Mouse (Mus musculus) urinary bladder, postnatal 4 days (tissue): ENCODE measurements at regions not wholly inside any gene's neighbourhood (a gene's known extent, or its start where the extent isn't known, plus 50 kb on each side); places are given as distances from the start of the nearest gene placed in this dataset.

ENCODE experiments used
- DNase-seq, 2 experiments: peaks; one replicate each; pipeline ENCODE4 v3.0.0; 2021 to 2022; ENCODE audit warnings: low spot score in 2 of 2

DNA sequence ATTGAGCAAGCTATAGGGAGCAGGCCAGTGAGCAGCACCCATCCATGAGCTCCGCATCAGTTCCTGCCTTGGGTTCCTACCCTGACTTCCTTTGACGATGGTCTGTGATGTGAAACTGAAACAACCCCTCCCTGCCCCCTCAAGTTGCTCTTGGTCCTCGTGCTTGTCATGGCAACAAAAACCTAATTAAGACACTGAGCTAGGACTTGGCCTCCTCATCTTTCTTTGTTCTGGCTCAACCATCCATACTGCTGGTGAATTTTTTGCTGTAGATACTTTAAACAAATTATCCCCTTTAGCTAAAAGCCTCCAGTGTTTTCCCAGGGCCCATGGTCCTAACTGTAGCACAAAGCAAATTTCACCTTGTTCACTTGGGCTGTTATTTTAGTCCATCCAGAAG, 129.9 kb upstream of the Peli2 start:
- DNase-seq: no peak

DNA sequence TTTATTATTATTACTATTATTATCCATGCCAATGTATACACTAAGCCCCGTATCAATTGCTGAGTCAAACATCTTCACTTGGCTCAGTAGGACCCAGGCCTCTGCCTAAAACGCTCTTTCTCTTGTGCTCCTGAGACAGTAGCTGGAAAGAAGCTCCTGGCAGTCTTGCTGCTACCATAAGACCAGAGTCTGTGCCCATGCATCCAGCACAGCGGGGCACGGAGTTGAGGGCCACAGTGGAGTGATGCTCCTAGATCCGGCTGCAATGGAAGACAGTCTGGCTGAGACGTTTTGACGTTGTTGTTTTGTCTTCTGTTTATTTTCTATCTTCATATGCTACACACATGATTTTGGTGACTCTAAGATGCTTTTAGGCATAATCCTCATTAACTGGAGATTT, 129.1 kb upstream of the Peli2 start:
- DNase-seq: no peak

DNA sequence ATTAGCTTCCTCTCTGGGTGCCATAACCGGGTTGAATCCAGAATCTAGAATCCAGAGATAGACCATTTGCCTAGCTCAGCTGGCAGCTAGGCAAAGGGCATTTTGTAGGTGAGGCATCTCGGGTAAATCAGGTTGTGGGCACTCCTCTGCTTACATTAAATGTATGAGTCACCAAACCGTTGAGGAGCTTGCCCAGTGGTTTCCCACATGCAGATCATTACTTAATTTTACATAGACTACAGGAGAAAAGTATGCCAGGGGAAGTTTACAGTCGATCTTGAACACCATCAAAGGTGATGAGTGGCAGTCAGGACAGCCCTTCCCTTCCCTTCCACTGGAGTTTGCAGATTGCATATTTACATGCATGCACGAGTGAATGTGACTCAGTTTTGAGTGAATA, 128.5 kb upstream of the Peli2 start:
- DNase-seq: no peak

DNA sequence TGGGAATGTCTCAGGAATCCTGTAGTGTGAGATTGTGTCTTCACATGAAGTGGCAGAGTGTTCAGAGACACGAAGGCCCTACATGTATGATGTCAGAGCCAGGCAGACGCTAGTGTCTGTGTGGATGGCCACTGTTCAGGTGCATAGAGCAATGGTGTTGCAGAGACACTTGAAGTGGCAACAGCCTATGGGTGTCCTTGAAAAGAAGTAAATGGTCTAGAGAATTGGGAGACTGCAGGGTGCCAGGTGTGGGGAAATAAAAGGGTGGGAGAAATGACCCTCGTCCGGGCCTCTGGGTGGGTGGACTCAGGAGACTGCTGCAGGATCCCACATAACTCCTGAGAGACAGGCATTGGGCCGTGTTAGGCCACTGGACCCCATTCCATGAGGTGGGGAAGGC, 127.8 kb upstream of the Peli2 start:
- peak in 1 of 2 experiments; percentile 52 for DNase-seq

DNA sequence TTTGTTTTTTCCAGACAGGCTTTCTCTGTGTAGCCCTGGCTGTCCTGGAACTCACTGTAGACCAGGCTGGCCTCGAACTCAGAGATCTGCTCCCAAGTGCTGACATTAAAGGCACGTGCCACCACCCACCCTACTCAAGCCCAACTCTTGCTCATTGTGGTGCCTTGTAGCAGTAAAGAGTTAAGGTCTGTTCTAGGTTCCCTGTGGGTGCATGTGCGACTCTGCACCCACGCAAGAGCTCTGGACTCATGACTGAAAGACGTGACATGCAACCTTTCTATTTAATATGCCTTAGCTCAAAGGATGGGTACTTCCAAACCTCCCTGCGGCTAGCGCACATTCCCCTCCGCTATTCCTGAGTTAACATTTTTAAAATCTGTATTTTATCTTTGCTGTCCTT, 121.7 kb upstream of the Peli2 start:
- DNase-seq: no peak

DNA sequence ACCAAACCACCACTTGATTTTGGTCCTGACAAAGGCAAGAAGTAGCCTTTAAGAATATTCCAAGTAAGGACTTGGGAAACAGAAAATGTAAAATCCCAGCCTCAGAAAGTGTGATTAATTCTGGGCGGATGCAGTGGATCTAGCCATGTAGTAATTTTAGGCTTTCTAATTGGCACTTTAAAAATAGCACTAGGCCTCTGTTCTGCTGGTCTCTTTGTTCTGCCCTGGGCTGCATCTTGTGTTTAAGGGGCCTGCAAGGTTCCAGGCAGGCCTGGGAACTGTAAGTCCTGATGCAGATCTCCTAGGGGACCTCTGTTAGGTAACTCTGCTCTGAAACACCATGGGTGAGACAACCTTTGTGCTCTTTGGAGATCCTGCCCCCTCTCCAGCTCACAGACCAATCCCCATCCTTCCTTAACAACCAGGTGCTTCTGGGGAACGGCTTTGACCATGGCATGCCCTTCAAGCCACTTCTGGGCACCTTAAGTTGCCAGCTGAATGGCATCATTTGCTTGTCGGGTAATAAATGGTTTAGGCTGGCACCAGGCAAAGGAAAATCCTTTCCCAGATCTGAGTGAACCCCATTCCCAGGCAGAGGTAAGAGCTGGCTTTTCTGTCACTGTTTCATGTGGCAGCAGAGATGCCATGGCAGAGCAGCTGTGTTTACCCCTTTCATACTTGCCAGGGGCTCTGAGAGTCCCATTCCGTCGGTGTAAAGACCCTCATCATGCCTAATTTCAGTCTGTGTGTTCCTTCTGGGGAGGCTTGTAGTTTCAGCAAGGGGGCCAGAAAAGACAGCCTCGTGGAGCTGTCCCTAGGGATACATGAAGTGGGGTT, 115.3 kb upstream of the Peli2 start:
- no peak for DNase-seq

DNA sequence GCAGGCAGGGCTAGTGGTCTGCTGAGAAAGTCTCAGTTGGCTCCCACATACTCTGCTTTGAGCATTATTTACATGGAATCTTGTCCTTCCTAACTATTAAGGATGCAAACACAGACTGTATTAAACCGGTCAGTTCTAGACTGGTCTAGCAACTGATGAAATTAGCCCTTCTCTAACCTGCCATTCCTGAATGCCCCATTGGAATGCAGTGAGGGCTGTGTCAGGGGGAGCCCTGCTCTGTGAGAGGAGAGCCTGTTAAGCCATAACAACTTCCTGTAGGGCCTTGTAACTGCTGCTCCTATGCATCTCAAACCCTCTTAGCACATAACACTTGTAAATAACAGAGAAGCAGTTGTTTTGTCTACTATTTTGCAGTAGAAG, 114.7 kb upstream of the Peli2 start:
- DNase-seq: no peak

DNA sequence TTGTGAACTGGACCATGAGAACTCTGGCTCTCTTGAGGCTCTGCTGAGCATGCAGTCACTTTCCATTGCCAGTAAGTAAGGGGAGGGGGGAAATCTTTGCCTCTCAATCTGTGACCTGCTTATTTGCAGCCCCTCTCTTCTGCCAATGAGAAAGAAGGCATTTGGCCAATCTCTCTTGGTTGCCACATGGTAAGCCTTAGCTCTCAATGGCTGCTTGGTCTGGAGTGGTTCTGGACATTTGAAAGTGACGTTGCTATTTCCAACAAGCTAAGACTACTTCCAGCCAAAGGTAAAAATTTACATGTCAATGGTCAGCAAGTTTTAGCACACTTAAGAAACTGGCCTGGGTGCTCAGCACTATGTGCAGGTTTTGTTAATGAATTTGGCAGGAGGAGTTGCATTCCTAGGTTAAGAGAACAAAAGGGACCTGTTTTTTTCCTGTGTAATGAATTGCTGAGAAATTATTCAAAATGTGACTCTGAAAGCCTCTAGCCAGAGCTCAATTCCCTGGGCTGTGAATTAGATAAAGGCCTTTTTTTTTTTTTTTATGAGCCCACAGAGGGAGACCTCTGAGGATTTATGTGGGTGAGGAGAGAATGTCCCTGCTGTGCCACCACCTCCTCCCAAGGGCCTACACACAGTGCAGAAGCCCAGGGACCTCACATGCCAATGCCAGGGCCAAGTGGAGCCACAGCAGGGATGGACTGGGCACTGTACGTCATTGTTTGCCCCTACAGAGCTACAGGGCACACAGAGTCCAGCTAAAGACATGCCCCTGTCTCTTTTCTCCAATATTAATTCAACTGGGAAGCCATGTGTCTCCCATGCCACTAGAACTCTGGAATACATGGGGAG, 108.0 kb upstream of the Peli2 start:
- no peak for DNase-seq

DNA sequence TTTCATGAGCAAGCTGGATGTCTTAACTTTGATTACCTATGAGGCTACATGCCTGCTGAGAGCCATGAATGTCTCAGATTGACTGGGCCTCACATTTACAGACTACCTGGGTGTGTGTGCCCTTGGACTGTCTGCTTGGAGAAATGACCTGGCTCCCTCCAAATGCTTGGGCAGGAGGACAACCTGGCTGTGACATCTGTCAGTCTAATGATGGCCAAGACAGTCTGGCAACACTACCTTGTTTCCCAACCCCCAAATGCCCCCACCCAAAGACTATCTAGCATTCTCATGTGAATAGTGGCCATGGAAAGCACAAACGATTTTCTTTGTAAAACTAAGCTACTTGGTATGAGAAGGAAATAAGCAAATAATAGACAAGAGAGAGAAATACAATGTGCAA, 107.2 kb upstream of the Peli2 start:
- no peak for DNase-seq

DNA sequence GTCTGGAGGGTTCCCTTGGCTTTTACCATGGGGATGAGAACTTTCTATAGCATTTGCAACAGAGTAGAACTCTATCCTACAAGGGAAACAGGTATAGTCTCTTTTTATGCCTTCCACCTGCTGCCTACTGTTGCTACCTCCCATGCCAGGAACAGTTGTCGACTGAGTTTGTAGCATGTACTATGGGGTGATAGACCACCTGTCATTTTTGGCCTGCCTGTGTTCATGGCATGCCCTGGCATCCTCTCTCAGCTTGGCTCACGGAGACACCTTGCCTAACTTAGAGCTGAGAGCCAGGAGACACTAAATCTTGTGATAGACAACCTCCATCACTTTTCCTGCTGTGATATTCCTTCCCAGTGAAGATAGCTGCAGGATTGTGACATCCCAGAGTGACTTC, 105.8 kb upstream of the Peli2 start:
- no peak for DNase-seq

DNA sequence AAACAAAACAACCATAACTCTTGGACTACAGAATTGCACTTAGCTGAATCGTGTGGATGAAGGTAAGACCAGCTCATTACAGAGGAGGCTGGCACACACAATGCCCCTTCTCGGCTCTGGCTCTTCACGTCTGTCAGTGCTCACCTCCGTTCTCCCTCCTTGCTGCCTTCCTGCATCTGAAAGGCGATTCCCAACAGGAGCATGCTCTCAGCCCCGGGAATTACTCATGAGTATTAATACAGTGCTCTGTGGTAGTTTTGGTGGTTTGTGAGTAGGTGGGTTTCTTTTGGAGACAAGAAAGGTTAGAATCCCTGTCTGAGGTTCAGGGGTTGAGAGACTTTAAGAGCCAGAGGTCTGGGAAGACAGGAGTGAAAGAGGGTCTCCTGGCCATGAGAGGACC, 102.7 kb upstream of the Peli2 start:
- no peak for DNase-seq

DNA sequence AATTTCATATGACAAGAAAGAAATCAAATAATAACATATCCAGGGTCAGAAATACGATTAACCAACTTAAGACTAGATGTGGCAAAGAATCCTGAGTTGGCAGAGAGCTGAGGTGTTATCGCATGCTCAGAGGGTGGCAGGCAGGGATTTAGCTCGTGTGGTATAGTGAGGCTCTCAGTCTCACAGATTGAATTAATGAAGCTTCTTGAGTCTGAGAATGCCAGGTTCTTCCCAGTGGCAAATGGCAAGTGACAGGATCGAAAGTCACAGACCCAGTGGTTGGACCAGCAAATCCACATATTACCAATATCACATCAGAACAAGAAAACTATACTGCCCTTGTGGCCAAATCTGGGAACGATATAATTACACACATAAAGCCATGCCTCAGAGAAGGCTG, 101.3 kb upstream of the Peli2 start:
- DNase-seq: no peak

DNA sequence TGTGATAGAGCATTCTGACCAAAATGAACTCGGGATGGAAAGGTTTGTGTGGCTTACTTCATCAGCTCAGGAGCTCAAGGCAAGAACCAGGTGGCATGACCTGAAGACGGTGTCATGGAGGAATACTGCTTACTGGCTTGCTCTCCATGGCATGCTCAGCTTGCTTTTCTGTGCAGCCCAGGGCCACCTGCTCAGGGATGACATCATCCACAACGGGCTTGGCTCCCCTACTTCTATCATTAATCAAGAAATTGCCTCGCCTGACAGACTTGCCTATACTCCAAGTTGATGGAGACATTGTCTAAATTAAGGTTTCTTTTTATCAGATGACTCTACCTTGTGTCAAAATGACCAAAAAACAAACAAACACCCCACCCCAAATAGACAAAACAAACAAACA, 98.4 kb upstream of the Peli2 start:
- no peak for DNase-seq

DNA sequence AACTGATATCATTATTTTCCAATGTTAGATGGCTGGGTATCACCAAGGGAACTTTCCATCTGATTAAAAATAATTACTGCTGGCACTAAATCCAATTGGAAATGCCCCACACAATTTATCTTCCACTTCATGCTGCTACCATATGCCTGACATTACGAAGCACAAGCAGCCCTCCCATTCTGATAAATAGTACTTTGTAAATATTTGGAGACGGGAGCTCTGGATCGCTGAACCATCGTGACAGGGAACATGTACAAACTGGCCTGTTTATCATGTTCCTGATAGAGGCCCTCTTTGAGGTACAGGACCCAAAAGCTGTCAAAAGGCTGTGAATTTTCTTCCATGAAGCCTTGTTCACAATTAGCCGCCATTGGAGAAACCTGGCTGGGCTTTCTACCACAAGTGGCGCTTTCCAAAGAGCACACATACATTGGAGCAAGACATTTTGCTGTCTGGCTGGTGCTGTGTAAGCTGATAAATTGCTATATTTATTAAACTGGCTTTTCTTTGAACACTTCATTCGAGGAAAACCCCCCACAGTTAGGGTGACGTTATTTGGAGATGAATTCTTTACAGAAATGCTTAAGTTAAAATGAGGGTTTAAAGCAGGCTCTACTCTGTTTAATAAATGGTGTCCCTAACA, 96.5 kb upstream of the Peli2 start:
- no peak for DNase-seq

DNA sequence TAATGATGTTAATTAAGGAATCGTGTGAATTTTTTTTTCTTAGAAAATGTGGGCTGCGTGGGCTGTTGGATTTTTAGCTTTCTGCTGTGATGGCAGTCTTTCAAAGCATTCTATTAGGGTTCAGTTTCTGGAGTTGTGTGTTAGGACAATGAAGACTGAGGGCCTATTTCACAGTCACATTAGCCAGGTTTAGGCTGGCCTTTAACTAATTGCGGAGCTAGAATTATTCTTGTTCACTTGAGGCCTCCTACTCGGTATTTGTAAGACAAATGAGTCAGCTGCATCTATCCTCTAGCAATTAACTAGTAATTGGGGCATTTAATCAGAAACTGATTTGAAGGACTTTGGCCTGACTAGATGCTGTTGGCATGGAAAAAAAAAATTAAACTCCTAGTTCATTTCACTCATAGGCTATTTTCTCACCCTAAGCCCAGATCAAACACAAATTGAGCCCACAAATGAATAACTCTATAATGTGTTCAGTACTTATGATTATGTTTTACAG, 81.3 kb upstream of the Peli2 start:
- no peak for DNase-seq

DNA sequence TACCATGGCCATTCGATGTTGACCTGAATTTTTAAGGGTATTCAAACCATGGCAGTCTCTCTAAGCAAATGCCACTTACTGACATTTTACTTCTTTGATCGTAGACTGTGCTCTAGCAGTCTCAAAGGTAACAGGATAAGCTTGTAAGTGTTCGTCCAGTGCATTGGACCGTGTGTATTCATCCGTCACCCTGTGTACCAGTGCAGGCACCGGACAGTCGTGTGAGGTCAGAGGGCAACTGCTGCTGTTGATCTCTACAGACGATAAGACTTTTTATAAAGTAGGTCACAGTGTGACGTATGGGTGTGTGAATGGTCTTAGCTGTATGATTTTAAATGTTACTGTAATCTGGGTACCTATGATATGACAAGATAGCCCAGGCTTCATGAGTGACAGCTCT, 74.5 kb upstream of the Peli2 start:
- DNase-seq: no peak

DNA sequence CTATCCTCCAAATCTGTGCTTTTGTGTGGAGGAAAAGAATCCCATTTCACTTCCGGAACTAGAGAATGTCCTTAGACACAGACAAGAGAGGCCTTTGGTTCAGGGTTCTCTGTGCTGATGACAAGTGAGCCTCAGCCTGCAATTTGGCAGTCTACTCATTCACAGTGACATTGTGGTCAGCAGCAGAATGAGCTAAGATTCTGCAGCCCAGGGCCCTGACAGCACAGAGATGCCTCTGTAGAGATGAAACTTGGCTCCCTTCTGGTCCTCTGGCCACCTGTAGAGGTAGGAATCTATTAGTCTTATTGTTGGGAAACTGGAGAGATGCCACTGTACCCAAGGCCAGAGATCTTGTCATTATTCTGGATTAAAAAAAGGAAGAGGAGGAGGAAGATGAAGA, 73.8 kb upstream of the Peli2 start:
- DNase-seq: no peak

DNA sequence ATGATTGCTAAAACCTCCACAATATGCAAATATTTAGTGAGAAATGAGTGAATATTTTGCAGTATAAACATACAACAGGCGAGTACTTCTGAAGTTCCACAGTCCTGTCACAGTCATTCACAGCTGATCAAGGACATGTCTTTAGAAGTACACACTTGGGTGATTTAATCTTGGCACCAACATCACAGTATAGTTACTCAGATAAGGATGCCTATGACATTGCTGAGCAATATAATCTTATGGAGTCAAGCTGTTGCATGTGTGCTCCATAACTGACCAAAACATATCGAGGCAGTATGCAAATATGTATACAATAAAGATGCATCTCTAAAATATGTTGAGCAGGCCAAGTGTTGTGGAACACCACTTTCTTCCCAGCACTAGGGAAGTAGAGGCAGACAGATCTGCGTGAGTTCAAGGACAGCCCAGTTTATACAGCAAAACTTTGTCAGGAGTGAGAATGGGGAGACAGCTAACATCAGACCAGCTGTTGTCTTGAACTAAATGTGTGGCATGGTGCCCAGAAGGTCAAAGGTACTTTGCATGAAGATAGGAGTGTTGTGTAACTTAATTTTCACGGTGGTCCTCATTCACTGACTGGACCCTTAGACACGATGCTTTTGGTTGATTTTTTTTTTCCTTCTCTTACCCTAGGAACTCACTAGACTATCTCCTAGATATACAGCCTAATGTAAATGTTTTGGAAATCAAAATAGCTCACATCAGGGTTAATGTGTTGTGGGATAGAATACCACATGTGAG, 70.7 kb upstream of the Peli2 start:
- DNase-seq: no peak

DNA sequence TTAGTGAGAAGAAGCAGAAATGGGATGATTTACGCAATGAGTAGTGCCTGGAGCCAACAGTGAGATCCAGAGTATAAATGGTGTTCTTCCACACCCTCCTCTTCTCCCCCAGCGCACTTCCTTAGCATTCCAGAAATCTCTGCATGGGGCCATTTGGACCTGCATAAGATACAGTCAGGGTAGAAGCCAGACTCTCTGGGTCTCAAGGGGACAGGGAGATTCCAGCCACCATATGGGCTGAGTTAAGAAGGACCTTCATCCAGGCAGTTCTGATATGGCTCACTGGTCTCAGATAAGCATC, 70.2 kb upstream of the Peli2 start:
- DNase-seq: no peak

DNA sequence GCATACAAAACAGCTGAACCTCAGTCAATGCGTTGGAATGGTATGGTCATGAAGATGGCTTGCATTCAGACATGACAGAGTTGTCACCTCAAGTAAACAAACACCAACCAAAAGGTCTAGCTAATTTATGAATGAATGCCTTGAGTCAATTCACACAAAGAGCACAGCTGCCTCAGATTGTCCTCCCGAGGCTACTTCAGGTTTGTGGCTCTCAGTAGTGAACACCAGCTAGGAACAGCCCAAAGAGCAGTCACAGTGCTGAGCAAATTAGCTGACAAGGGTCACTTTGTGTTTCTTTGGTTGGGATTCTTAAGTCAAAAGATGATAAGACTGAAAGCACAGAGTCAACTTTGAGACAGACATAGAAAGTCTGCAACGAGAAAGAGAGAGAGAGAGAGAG, 68.7 kb upstream of the Peli2 start:
- no peak for DNase-seq

DNA sequence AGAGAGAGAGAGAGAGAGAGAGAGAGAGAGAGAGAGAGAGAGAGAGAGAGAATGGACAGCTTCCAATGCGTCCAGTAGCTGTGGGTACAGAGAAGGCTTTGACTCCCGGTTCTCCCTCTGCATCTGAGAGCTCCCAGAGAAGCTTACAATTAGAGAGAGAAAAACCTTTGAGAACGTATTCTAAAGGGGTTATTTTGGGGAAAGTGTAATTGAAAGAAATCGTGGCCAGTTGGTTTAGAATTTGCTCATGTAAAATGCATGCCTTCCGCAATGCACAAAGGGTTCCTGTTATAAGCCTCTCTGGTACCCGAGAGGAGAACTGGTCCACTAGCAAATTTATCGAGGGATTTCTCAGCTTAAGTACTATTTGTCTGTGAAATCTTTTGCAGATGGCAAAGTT, 68.2 kb upstream of the Peli2 start:
- no peak for DNase-seq

DNA sequence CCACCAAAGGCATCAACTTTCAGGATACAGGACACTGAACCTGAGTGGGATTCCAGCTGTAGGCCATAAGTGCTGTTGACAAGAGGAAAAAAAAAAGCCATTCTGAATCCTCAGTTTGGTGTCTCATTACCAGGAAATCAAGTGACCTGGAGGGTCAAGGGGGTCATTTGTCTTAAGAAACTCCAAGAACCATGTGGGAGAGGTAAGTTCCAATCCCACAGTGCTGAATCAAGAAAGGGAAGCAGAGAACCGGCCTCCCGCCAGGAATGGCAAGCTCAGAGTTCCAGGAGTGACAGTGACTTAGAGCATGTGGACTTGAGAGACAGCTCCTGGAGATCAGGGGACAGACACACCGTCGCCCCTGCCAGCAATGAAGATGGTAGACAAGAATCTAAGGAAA, 67.5 kb upstream of the Peli2 start:
- no peak for DNase-seq
